Mouse (Mus musculus): Measurements from ENCODE around the gene Slco2a1. TPM values are rescaled to one million over a fixed set of nuclear protein-coding genes. Genes with fewer than 3 reads are reported as not detected.
A peak's percentile ranks its signal among the peaks of the same experiment; 100 is the strongest.

Slco2a1 gene
- polyA plus RNA-seq, 1 experiment from 2014 or later: 13.5 TPM

DNA sequence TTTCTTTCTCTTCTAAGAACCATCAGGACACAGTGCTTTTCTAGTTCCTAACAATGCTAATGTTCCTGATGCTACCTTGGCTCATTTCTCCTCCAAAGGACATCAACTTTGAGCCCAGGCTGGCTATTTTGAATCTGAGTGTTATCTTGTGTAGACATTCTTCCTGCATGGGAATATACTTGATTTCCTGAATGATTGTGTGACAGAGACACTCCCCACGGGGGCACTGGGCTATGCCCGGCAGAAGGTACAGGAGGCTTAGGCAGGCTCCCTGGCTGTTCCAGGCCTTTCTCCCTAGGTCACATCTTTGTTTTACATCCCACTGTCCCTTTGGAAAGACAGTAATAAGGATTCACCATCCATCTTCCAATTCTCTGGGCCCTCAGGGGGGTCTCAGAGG is 49.8 kb downstream of the Slco2a1 start:
- H3K27me3 ChIP-seq (ENCODE audit: control insufficient read depth, insufficient read depth, low read depth, low read length): no peaks in the 10 kb centered on the region
- no peak overlapping the region for H3K4me2 ChIP-seq (ENCODE audit: low read depth, low read length)
- H3K4me1 ChIP-seq (ENCODE audit: control insufficient read depth, low read depth, low read length): no peaks in the 10 kb centered on the region
- H3K9me3 ChIP-seq (replicated peaks; ENCODE audit: control insufficient read depth, low read length): no peaks in the 10 kb centered on the region
- no peak for ATAC-seq (ENCODE audit: low read depth)
- WGBS (ENCODE audit: insufficient replicate concordance): 26% methylated on average over 2 of the region's 2 CpGs
- H3K4me3 ChIP-seq (ENCODE audit: low read depth, low read length): no peak overlapping the region
- H3K36me3 ChIP-seq (ENCODE audit: control insufficient read depth, insufficient read depth): no peaks in the 10 kb centered on the region
- no peak overlapping the region for H3K9ac ChIP-seq (ENCODE audit: low read depth, low read length)
- H3K27ac ChIP-seq (ENCODE audit: low read length): no peak overlapping the region

DNA sequence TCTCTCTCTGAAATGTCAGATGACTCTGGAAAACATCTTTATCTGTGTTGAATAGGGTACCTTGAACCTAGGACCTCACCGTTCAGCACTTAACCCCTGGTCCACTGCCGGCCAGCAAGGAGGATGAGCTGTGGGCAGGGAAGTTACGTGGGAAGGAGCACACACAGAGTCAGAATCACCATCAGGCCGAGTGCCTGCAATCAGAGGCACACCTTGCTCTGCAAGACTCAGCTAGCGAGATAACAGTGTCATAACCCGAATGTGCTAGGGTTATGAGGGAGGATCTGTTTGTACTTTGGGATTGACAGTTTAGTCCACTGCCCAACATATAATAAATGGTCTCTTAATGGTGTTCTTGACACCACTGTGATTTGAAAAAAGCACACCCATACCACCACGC is 50.2 kb downstream of the Slco2a1 start:
- H3K36me3 ChIP-seq (ENCODE audit: control insufficient read depth, insufficient read depth): no peaks in the 10 kb centered on the region
- no peak overlapping the region for H3K4me3 ChIP-seq (ENCODE audit: low read depth, low read length)
- H3K9ac ChIP-seq (ENCODE audit: low read depth, low read length): no peak overlapping the region
- no peaks in the 10 kb centered on the region for H3K27me3 ChIP-seq (ENCODE audit: control insufficient read depth, insufficient read depth, low read depth, low read length)
- no peaks in the 10 kb centered on the region for H3K4me1 ChIP-seq (ENCODE audit: control insufficient read depth, low read depth, low read length)
- no peaks in the 10 kb centered on the region for H3K9me3 ChIP-seq (replicated peaks; ENCODE audit: control insufficient read depth, low read length)
- no peak overlapping the region for H3K27ac ChIP-seq (ENCODE audit: low read length)
- 53% methylated on average over 7 of the region's 7 CpGs for WGBS (ENCODE audit: insufficient replicate concordance)
- no peak overlapping the region for H3K4me2 ChIP-seq (ENCODE audit: low read depth, low read length)
- no peak for ATAC-seq (ENCODE audit: low read depth)

DNA sequence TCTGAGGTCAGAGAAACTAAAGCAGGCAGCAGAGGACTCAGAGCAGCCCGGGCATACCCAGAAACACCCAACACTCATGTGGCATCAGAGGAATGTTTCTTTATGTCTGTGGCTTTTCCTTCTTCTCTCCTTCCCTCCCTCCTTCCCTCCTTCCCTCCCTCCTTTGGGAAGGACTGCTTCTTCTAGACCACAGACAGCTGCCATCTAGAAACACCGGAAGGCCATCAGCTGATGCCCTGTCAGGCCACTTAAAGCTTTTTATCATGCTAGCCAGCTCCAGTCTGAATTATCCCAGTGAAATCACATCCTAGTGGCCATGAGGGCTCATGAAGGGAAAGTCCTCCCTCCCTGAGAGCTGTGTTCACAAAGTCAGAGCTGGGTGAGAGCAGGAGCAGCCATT is 52.1 kb downstream of the Slco2a1 start:
- 59% methylated on average over 2 of the region's 2 CpGs for WGBS (ENCODE audit: insufficient replicate concordance)
- no peak overlapping the region for H3K4me3 ChIP-seq (ENCODE audit: low read depth, low read length)
- no peaks in the 10 kb centered on the region for H3K27me3 ChIP-seq (ENCODE audit: control insufficient read depth, insufficient read depth, low read depth, low read length)
- no peaks in the 10 kb centered on the region for H3K4me1 ChIP-seq (ENCODE audit: control insufficient read depth, low read depth, low read length)
- H3K27ac ChIP-seq (ENCODE audit: low read length): no peak overlapping the region
- H3K9me3 ChIP-seq (replicated peaks; ENCODE audit: control insufficient read depth, low read length): no peaks in the 10 kb centered on the region
- no peak for ATAC-seq (ENCODE audit: low read depth)
- no peak overlapping the region for H3K9ac ChIP-seq (ENCODE audit: low read depth, low read length)
- H3K4me2 ChIP-seq (ENCODE audit: low read depth, low read length): no peak overlapping the region
- no peaks in the 10 kb centered on the region for H3K36me3 ChIP-seq (ENCODE audit: control insufficient read depth, insufficient read depth)

DNA sequence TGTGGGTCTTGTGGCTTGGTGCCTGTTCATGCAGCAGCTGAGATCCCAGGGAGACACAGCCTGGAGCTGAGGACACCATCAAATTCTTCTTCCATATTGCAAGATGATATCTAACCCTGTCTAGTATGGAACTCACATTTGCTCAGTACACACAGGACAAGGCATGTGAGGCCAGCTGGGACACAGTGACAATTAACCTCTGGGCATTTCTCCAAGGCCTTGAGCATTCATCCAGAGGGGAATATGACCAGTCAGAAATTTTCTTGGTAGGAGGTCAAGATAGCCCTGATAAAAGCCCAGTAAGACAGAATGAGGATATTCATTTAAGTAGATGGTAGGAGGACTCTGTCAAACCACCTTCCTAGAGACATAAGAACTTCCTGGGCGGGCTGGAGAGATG is 56.9 kb downstream of the Slco2a1 start:
- H3K4me2 ChIP-seq (ENCODE audit: low read depth, low read length): no peak overlapping the region
- H3K9me3 ChIP-seq (replicated peaks; ENCODE audit: control insufficient read depth, low read length): no peaks in the 10 kb centered on the region
- no peaks in the 10 kb centered on the region for H3K27me3 ChIP-seq (ENCODE audit: control insufficient read depth, insufficient read depth, low read depth, low read length)
- H3K4me1 ChIP-seq (ENCODE audit: control insufficient read depth, low read depth, low read length): peaks cover 4% of the 10 kb centered on the region; the same call in 1 of the 2 replicates
- H3K27ac ChIP-seq (ENCODE audit: low read length): no peak overlapping the region
- no peaks in the 10 kb centered on the region for H3K36me3 ChIP-seq (ENCODE audit: control insufficient read depth, insufficient read depth)
- H3K4me3 ChIP-seq (ENCODE audit: low read depth, low read length): no peak overlapping the region
- 50% methylated on average over 1 of the region's 1 CpGs for WGBS (ENCODE audit: insufficient replicate concordance)
- H3K9ac ChIP-seq (ENCODE audit: low read depth, low read length): no peak overlapping the region
- ATAC-seq (ENCODE audit: low read depth): no peak

DNA sequence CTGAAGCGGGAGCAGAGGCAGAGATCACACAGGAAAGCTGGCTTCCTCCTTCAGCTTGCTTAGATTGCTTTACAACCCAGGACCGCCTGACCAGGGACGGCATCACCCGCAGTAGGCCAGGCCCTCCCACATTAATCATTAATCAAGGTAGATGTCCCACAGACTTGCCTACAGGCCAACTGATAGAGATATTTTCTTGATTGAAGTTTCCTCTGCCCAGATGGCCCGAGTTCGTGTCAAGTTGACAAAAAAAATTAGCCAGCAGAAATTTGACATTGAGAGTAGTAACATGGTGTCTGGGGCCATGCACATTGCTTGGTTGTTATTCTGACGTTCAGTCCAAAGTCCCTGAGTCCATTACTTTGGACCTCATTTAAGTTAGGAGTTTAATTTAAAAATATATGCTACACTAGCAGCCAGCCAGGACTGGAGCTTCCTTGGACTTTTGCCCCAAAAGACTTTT is 60.6 kb downstream of the Slco2a1 start:
- Histone ChIP-seq H3K36me3 (ENCODE audit: control insufficient read depth, insufficient read depth) (no peaks in the 10 kb centered on the region), H3K4me3 (ENCODE audit: low read depth, low read length) (no peak overlapping the region), H3K27me3 (ENCODE audit: control insufficient read depth, insufficient read depth, low read depth, low read length) (no peaks in the 10 kb centered on the region), H3K4me2 (ENCODE audit: low read depth, low read length) (no peak overlapping the region), H3K27ac (ENCODE audit: low read length) (no peak overlapping the region), H3K9me3 (replicated peaks; ENCODE audit: control insufficient read depth, low read length) (no peaks in the 10 kb centered on the region), H3K9ac (ENCODE audit: low read depth, low read length) (no peak overlapping the region), H3K4me1 (ENCODE audit: control insufficient read depth, low read depth, low read length) (peaks cover 4% of the 10 kb centered on the region; the same call in 1 of the 2 replicates)
- ATAC-seq (ENCODE audit: low read depth): peak; percentile 60
- 34% methylated on average over 7 of the region's 7 CpGs for WGBS (ENCODE audit: insufficient replicate concordance)

DNA sequence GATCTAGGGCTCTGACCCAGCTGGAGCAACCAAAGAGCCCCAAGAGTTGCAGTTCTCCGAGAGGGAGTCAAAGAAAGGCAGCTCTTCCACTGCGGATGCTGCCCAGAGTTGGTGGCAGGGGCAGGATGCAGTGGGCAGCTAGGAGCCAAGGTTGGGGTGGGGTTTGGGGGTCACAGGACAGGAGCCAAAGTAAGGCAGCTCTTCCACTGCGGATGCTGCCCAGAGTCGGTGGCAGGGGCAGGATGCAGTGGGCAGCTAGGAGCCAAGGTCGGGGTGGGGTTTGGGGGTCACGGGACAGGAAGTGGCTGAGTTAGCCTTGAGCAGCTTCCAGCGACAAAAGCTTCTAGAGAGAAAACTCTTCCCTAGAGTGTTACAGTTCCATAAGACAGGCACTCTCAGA is 65.3 kb downstream of the Slco2a1 start:
- no peaks in the 10 kb centered on the region for H3K27me3 ChIP-seq (ENCODE audit: control insufficient read depth, insufficient read depth, low read depth, low read length)
- H3K27ac ChIP-seq (ENCODE audit: low read length): no peak overlapping the region
- H3K4me3 ChIP-seq (ENCODE audit: low read depth, low read length): no peak overlapping the region
- no peak overlapping the region for H3K9ac ChIP-seq (ENCODE audit: low read depth, low read length)
- no peaks in the 10 kb centered on the region for H3K36me3 ChIP-seq (ENCODE audit: control insufficient read depth, insufficient read depth)
- WGBS (ENCODE audit: insufficient replicate concordance): 58% methylated on average over 7 of the region's 7 CpGs
- H3K9me3 ChIP-seq (replicated peaks; ENCODE audit: control insufficient read depth, low read length): no peaks in the 10 kb centered on the region
- no peak for ATAC-seq (ENCODE audit: low read depth)
- H3K4me1 ChIP-seq (ENCODE audit: control insufficient read depth, low read depth, low read length): peaks cover 4% of the 10 kb centered on the region; the same call in 1 of the 2 replicates
- H3K4me2 ChIP-seq (ENCODE audit: low read depth, low read length): no peak overlapping the region

DNA sequence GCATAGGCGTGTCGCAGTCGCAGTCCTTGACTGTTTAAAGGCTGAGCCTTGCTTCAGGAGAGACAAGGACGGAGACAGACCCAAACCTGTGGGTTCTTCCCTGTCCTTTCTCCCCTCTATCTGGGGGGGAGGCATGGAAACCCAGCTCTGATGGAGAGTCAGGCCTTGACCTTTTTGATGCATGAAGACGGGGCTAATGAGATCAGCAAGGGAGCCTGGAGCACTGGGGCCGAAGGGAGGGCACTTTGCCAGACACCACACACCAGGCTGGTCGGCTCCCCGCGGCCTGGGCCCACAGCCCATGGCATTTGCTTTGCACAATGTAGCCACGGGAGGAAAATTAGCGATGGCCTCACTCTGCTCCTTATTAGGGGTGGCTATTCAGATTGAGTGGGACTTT is 66.5 kb downstream of the Slco2a1 start:
- H3K4me2 ChIP-seq (ENCODE audit: low read depth, low read length): no peak overlapping the region
- ATAC-seq (ENCODE audit: low read depth): no peak
- whole genome bisulfite sequencing (ENCODE audit: insufficient replicate concordance): 74% methylated on average over 11 of the region's 11 CpGs
- H3K36me3 ChIP-seq (ENCODE audit: control insufficient read depth, insufficient read depth): no peaks in the 10 kb centered on the region
- H3K9me3 ChIP-seq (replicated peaks; ENCODE audit: control insufficient read depth, low read length): no peaks in the 10 kb centered on the region
- no peak overlapping the region for H3K27ac ChIP-seq (ENCODE audit: low read length)
- no peak overlapping the region for H3K4me3 ChIP-seq (ENCODE audit: low read depth, low read length)
- H3K27me3 ChIP-seq (ENCODE audit: control insufficient read depth, insufficient read depth, low read depth, low read length): no peaks in the 10 kb centered on the region
- H3K9ac ChIP-seq (ENCODE audit: low read depth, low read length): no peak overlapping the region
- no peaks in the 10 kb centered on the region for H3K4me1 ChIP-seq (ENCODE audit: control insufficient read depth, low read depth, low read length)

DNA sequence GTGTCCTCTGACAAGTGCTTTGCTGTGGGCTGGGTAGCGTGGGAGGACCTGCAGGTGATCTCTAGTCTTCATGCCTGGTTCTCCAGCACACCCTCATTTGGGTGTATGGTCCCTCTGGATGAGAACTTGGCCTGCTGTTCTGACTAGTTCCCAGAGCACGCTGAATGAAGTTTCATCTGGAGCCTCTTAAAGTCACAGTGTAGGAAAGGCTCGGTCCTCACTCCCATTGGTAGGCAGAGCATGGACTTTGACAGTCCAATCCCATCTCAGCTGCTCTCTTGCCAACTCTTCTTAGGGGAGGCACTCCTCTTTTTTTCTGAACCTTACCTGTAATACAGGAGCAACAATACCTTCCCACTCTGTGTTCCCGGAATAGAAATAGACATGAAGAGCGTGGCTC is 67.7 kb downstream of the Slco2a1 start:
- WGBS (ENCODE audit: insufficient replicate concordance): 66% methylated on average over 5 of the region's 5 CpGs
- Histone ChIP-seq H3K27ac (ENCODE audit: low read length) (no peak overlapping the region), H3K27me3 (ENCODE audit: control insufficient read depth, insufficient read depth, low read depth, low read length) (no peaks in the 10 kb centered on the region), H3K9ac (ENCODE audit: low read depth, low read length) (no peak overlapping the region), H3K4me3 (ENCODE audit: low read depth, low read length) (no peak overlapping the region), H3K9me3 (replicated peaks; ENCODE audit: control insufficient read depth, low read length) (no peaks in the 10 kb centered on the region), H3K4me2 (ENCODE audit: low read depth, low read length) (no peak overlapping the region), H3K4me1 (ENCODE audit: control insufficient read depth, low read depth, low read length) (no peaks in the 10 kb centered on the region), H3K36me3 (ENCODE audit: control insufficient read depth, insufficient read depth) (no peaks in the 10 kb centered on the region)
- no peak for ATAC-seq (ENCODE audit: low read depth)

DNA sequence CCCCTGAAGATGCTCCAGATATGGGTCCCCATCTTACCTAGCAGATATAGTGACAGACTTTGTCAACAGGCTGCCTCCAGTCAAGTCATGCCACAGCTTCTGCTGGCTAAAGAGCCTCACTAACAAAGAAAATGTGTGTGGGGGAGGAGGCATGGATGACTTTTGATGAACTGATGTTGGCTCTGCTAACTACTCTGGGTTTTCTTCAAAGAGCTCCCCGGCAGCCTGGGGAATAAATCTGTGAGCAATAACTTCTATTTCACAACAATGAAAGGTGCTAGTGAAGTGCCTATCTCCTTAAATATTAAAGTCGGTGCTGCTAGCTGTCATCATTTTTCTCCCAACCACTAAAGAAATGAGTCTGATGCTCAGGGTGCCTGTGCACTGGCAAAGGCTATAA is 72.0 kb downstream of the Slco2a1 start:
- Histone ChIP-seq H3K4me1 (ENCODE audit: control insufficient read depth, low read depth, low read length) (no peaks in the 10 kb centered on the region), H3K4me3 (ENCODE audit: low read depth, low read length) (no peak overlapping the region), H3K4me2 (ENCODE audit: low read depth, low read length) (no peak overlapping the region), H3K9me3 (replicated peaks; ENCODE audit: control insufficient read depth, low read length) (no peaks in the 10 kb centered on the region), H3K36me3 (ENCODE audit: control insufficient read depth, insufficient read depth) (no peaks in the 10 kb centered on the region), H3K27ac (ENCODE audit: low read length) (no peak overlapping the region), H3K27me3 (ENCODE audit: control insufficient read depth, insufficient read depth, low read depth, low read length) (no peaks in the 10 kb centered on the region), H3K9ac (ENCODE audit: low read depth, low read length) (no peak overlapping the region)
- ATAC-seq (ENCODE audit: low read depth): no peak
- 65% methylated on average over 2 of the region's 2 CpGs for WGBS (ENCODE audit: insufficient replicate concordance)
